Mouse (Mus musculus) intestine, embryonic 16.5 days (tissue): ENCODE measurements around the gene Egf. TPM values are rescaled to one million over a fixed set of nuclear protein-coding genes. Genes with fewer than 3 reads are reported as not detected.
"Not testable (repeated sequence)": the region's sequence is repeated elsewhere in the genome, so short reads cannot be mapped to it uniquely, and the experiment has no call there.

Source experiments
- ATAC-seq: fragments of 200-750 bp; cut with Nextera tagmentation; 2 replicates; pipeline ENCODE4 v1.8.0; 2017; ENCODE audit warnings: moderate TSS enrichment, moderate library complexity
- H3K27ac ChIP-seq: fragments of 300-500 bp; sonication (generic); 2 replicates; pipeline ENCODE4 v1.5.1; 2014; ENCODE audit warnings: mild to moderate bottlenecking, low read length
- H3K27me3 ChIP-seq: fragments of 300-500 bp; sonication (generic); replicated peaks from 2 replicates; pipeline ENCODE4 v1.6.1; 2014; ENCODE audit warnings: low read length, control low read depth, mixed read lengths; ENCODE audit not compliant: control insufficient read depth, insufficient read depth
- H3K36me3 ChIP-seq: fragments of 300-500 bp; sonication (generic); 2 replicates; pipeline ENCODE4 v1.6.1; 2014; ENCODE audit warnings: low read length, control low read depth; ENCODE audit not compliant: control insufficient read depth, insufficient read depth
- H3K4me1 ChIP-seq: fragments of 300-500 bp; sonication (generic); 2 replicates; pipeline ENCODE4 v1.6.1; 2014; ENCODE audit warnings: low read length, control low read depth, mixed read lengths; ENCODE audit not compliant: control insufficient read depth, insufficient read depth
- H3K4me2 ChIP-seq: fragments of 300-500 bp; sonication (generic); 2 replicates; pipeline ENCODE4 v1.6.1; 2014; ENCODE audit warnings: low read depth, low read length, control low read depth
- H3K4me3 ChIP-seq: fragments of 300-500 bp; sonication (generic); 2 replicates; pipeline ENCODE4 v1.5.1; 2014; ENCODE audit warnings: mild to moderate bottlenecking, low read length
- H3K9ac ChIP-seq: fragments of 300-500 bp; sonication (generic); 2 replicates; pipeline ENCODE4 v1.6.1; 2014; ENCODE audit warnings: low read depth, low read length
- H3K9me3 ChIP-seq: fragments of 300-500 bp; sonication (generic); 2 replicates; pipeline ENCODE4 v1.6.1; 2016; ENCODE audit warnings: low read length, control low read depth; ENCODE audit not compliant: control insufficient read depth
- whole genome bisulfite sequencing: fragments of 180-500 bp; shearing (Covaris S2); extraction: QIAGEN DNeasy Blood & Tissue Kit; methylation state at CpG from one replicate; pipeline ENCODE4 v1.1.7; 2014; 5-methylcytosine and 5-hydroxymethylcytosine counted together
- polyA plus RNA-seq: library from polyadenylated mRNA; unstranded; fragments of >200 nt; fragmentation: Nextera tagmentation; extraction: Ambion mirVana; gene quantifications from 2 replicates; pipeline ENCODE4 v1.2.1, GENCODE M21; 2015

Gene Egf
- polyA plus RNA-seq, 1 experiment from 2014 or later: 1.6 TPM

GRCm38 (mm10) chr3:129766971-129767794, 12.1 kb upstream of the Egf start:
- WGBS: 84% methylated on average over 10 of the region's 10 CpGs
- Histone ChIP-seq H3K4me1 (no peaks in the 10 kb centered on the region), H3K36me3 (no peaks in the 10 kb centered on the region), H3K4me2 (no peak overlapping the region), H3K9ac (no peak overlapping the region), H3K27me3 (no peaks in the 10 kb centered on the region), H3K9me3 (no peaks in the 10 kb centered on the region), H3K4me3 (no peak overlapping the region), H3K27ac (no peak overlapping the region)
- no peak for ATAC-seq

GRCm38 (mm10) chr3:129766106-129766505, 11.0 kb upstream of the Egf start:
- Histone ChIP-seq H3K4me3 (no peak overlapping the region), H3K27ac (no peak overlapping the region), H3K4me2 (no peak overlapping the region), H3K36me3 (no peaks in the 10 kb centered on the region), H3K4me1 (no peaks in the 10 kb centered on the region), H3K9me3 (no peaks in the 10 kb centered on the region), H3K9ac (no peak overlapping the region), H3K27me3 (no peaks in the 10 kb centered on the region)
- ATAC-seq: no peak
- 88% methylated on average over 4 of the region's 4 CpGs for WGBS

GRCm38 (mm10) chr3:129757599-129757998, 2.5 kb upstream of the Egf start:
- not testable (repeated sequence) for ATAC-seq, H3K27me3 ChIP-seq, H3K4me1 ChIP-seq, H3K9me3 ChIP-seq, H3K4me3 ChIP-seq, H3K4me2 ChIP-seq, H3K9ac ChIP-seq, H3K27ac ChIP-seq, H3K36me3 ChIP-seq
- WGBS: 97% methylated on average over 1 of the region's 1 CpGs

- Histone ChIP-seq H3K4me2 (no peak overlapping the region), H3K27ac (no peak overlapping the region), H3K4me3 (no peak overlapping the region), H3K9ac (no peak overlapping the region), H3K36me3 (no peaks in the 10 kb centered on the region), H3K27me3 (no peaks in the 10 kb centered on the region), H3K9me3 (no peaks in the 10 kb centered on the region), H3K4me1 (no peaks in the 10 kb centered on the region)
- 60% methylated on average over 8 of the region's 8 CpGs for WGBS
- no peak for ATAC-seq
Measured at GRCm38 (mm10) chr3:129744803-129745202, 10.3 kb downstream of the Egf start.

GRCm38 (mm10) chr3:129742781-129743180, 12.3 kb downstream of the Egf start:
- Histone ChIP-seq H3K4me3 (no peak overlapping the region), H3K27me3 (no peaks in the 10 kb centered on the region), H3K9ac (no peak overlapping the region), H3K9me3 (no peaks in the 10 kb centered on the region), H3K36me3 (no peaks in the 10 kb centered on the region), H3K4me2 (no peak overlapping the region), H3K27ac (no peak overlapping the region), H3K4me1 (no peaks in the 10 kb centered on the region)
- WGBS: 78% methylated on average over 6 of the region's 6 CpGs
- no peak for ATAC-seq

GRCm38 (mm10) chr3:129738291-129739183, 16.6 kb downstream of the Egf start:
- 72% methylated on average over 16 of the region's 16 CpGs for WGBS
- Histone ChIP-seq H3K36me3 (no peaks in the 10 kb centered on the region), H3K27me3 (no peaks in the 10 kb centered on the region), H3K9me3 (no peaks in the 10 kb centered on the region), H3K4me2 (no peak overlapping the region), H3K27ac (no peak overlapping the region), H3K9ac (no peak overlapping the region), H3K4me3 (no peak overlapping the region), H3K4me1 (no peaks in the 10 kb centered on the region)
- no peak for ATAC-seq

- 69% methylated on average over 6 of the region's 6 CpGs for WGBS
- no peak overlapping the region for H3K4me3 ChIP-seq
- H3K4me1 ChIP-seq: no peaks in the 10 kb centered on the region
- H3K36me3 ChIP-seq: no peaks in the 10 kb centered on the region
- no peak overlapping the region for H3K4me2 ChIP-seq
- no peaks in the 10 kb centered on the region for H3K27me3 ChIP-seq
- ATAC-seq: no peak
- H3K9me3 ChIP-seq: no peaks in the 10 kb centered on the region
- H3K27ac ChIP-seq: no peak overlapping the region
- no peak overlapping the region for H3K9ac ChIP-seq
Measured at GRCm38 (mm10) chr3:129731636-129732035, 23.5 kb downstream of the Egf start.

GRCm38 (mm10) chr3:129730426-129730825, 24.7 kb downstream of the Egf start:
- WGBS: 29% methylated on average over 8 of the region's 8 CpGs
- ATAC-seq: no peak

GRCm38 (mm10) chr3:129729916-129730315, 25.2 kb downstream of the Egf start:
- Histone ChIP-seq H3K9ac (no peak overlapping the region), H3K4me1 (0 out of 2 replicates have a peak, but pooled peaks cover 2% of the 10 kb centered on the region), H3K4me3 (no peak overlapping the region), H3K27ac (no peak overlapping the region), H3K27me3 (no peaks in the 10 kb centered on the region), H3K36me3 (no peaks in the 10 kb centered on the region), H3K9me3 (no peaks in the 10 kb centered on the region), H3K4me2 (no peak overlapping the region)
- ATAC-seq: no peak
- WGBS: 81% methylated on average over 5 of the region's 5 CpGs

More at GRCm38 (mm10) chr3:129730426-129730825, 24.7 kb downstream of the Egf start:
- Histone ChIP-seq H3K27me3 (no peaks in the 10 kb centered on the region), H3K36me3 (no peaks in the 10 kb centered on the region), H3K9me3 (no peaks in the 10 kb centered on the region), H3K4me2 (no peak overlapping the region), H3K9ac (no peak overlapping the region), H3K27ac (no peak overlapping the region), H3K4me3 (no peak overlapping the region), H3K4me1 (0 out of 2 replicates have a peak, but pooled peaks cover 2% of the 10 kb centered on the region)
